Mouse (Mus musculus) liver, postnatal 0 days (tissue): ENCODE results near the gene Klrb1a.

Experiments used
- CTCF ChIP-seq: sonication (generic); IDR thresholded peaks from 2 replicates; pipeline ENCODE4 v1.5.1; 2016; ENCODE audit warnings: antibody characterized with exemption, low read depth
- EP300 ChIP-seq: IDR thresholded peaks from 2 replicates; pipeline ENCODE4 v1.6.1; 2016; ENCODE audit warnings: antibody characterized with exemption, low read depth, mild to moderate bottlenecking

- no peak for TF ChIP-seq CTCF
- no peak for TF ChIP-seq EP300
These were observed 20.7 kb upstream of the Klrb1a start for GRCm38 (mm10) chr6:128643999-128644398.
